Mouse (Mus musculus) midbrain, embryonic 14.5 days (tissue): Measurements from ENCODE around the gene Rpl35. TPM values are rescaled to one million over a fixed set of nuclear protein-coding genes. Genes with fewer than 3 reads are reported as not detected.

ENCODE experiments used
- polyA plus RNA-seq: library from polyadenylated mRNA; unstranded; fragments of >200 nt; fragmentation: Nextera tagmentation; extraction: Ambion mirVana; gene quantifications from 2 replicates; pipeline ENCODE4 v1.2.1, GENCODE M21; 2014

Rpl35 gene
- polyA plus RNA-seq, 1 experiment from 2014 or later, result 635 TPM

Other genes starting within 250 kb of the Rpl35 start
- gene Nr6a1, start 77.9 kb downstream of the Rpl35 start, polyA plus RNA-seq, result 1.7 and 2.6 TPM in 2 replicates
- gene Olfml2a, start 73.6 kb downstream of the Rpl35 start, polyA plus RNA-seq, result 0.98 and 2.2 TPM in 2 replicates
- 1.4 and 1.5 TPM in 2 replicates for gene Wdr38, start 8.1 kb downstream of the Rpl35 start, polyA plus RNA-seq
- 141 and 144 TPM in 2 replicates for gene Arpc5l, start 276 bp downstream of the Rpl35 start, polyA plus RNA-seq
- gene Golga1, start 59.9 kb upstream of the Rpl35 start, polyA plus RNA-seq, result 37.2 and 42.6 TPM in 2 replicates
- 22.3 and 22.6 TPM in 2 replicates for gene Scai, start 185.1 kb upstream of the Rpl35 start, polyA plus RNA-seq
- 66.3 and 95.3 TPM in 2 replicates for gene Ppp6c, start 220.8 kb upstream of the Rpl35 start, polyA plus RNA-seq